Mouse (Mus musculus): ENCODE data around the gene Gpc6. TPM values are rescaled to one million over a fixed set of nuclear protein-coding genes. Genes with fewer than 3 reads are reported as not detected.

Gpc6 gene
- polyA plus RNA-seq, 1 experiment = 14.0 TPM

GRCm38 (mm10) chr14:117930105-117930847 is 1005.2 kb downstream of the Gpc6 start:
- DNase-seq (ENCODE audit: low spot score) = no peak

GRCm38 (mm10) chr14:117930848-117931816 is 1006.0 kb downstream of the Gpc6 start:
- no peak for DNase-seq (ENCODE audit: low spot score)

- no peak for DNase-seq (ENCODE audit: low spot score)
Observed at GRCm38 (mm10) chr14:117932163-117932851, 1007.2 kb downstream of the Gpc6 start.

GRCm38 (mm10) chr14:117938554-117938953 is 1013.4 kb downstream of the Gpc6 start:
- DNase-seq (ENCODE audit: low spot score) = no peak

GRCm38 (mm10) chr14:117939471-117939870 is 1014.4 kb downstream of the Gpc6 start:
- DNase-seq (ENCODE audit: low spot score) = no peak

GRCm38 (mm10) chr14:117945920-117946503 is 1020.9 kb downstream of the Gpc6 start:
- no peak for DNase-seq (ENCODE audit: low spot score)

- DNase-seq (ENCODE audit: low spot score) = no peak
Observed at GRCm38 (mm10) chr14:117951265-117951664, 1026.2 kb downstream of the Gpc6 start.

- DNase-seq (ENCODE audit: low spot score) = no peak
Observed at GRCm38 (mm10) chr14:117951686-117952085, 1026.6 kb downstream of the Gpc6 start.

GRCm38 (mm10) chr14:117956051-117956450 is 1030.9 kb downstream of the Gpc6 start:
- DNase-seq (ENCODE audit: low spot score) = no peak

GRCm38 (mm10) chr14:117958389-117958788 is 1033.3 kb downstream of the Gpc6 start:
- DNase-seq (ENCODE audit: low spot score) = no peak

- DNase-seq (ENCODE audit: low spot score) = no peak
Observed at GRCm38 (mm10) chr14:117961267-117961666, 1036.2 kb downstream of the Gpc6 start.

- DNase-seq (ENCODE audit: low spot score) = no peak
Observed at GRCm38 (mm10) chr14:117961844-117962243, 1036.7 kb downstream of the Gpc6 start.

GRCm38 (mm10) chr14:117962453-117962852 is 1037.3 kb downstream of the Gpc6 start:
- no peak for DNase-seq (ENCODE audit: low spot score)

- no peak for DNase-seq (ENCODE audit: low spot score)
Observed at GRCm38 (mm10) chr14:117972576-117972975, 1047.5 kb downstream of the Gpc6 start.

GRCm38 (mm10) chr14:117981532-117981931 is 1056.4 kb downstream of the Gpc6 start:
- no peak for DNase-seq (ENCODE audit: low spot score)

GRCm38 (mm10) chr14:117988444-117988843 is 1063.3 kb downstream of the Gpc6 start:
- no peak for DNase-seq (ENCODE audit: low spot score)

GRCm38 (mm10) chr14:117990203-117990602 is 1065.1 kb downstream of the Gpc6 start:
- no peak for DNase-seq (ENCODE audit: low spot score)

GRCm38 (mm10) chr14:117992600-117993256 is 1067.6 kb downstream of the Gpc6 start:
- no peak for DNase-seq (ENCODE audit: low spot score)

- no peak for DNase-seq (ENCODE audit: low spot score)
Observed at GRCm38 (mm10) chr14:117993845-117994244, 1068.7 kb downstream of the Gpc6 start.

GRCm38 (mm10) chr14:118004434-118004833 is 1079.3 kb downstream of the Gpc6 start:
- DNase-seq (ENCODE audit: low spot score) = no peak

GRCm38 (mm10) chr14:118005697-118006096 is 1080.6 kb downstream of the Gpc6 start:
- no peak for DNase-seq (ENCODE audit: low spot score)

All from urinary bladder, adult 2 months (tissue).